ENCODE assay signal across 15 mouse cellular contexts in the genomic region with DNA sequence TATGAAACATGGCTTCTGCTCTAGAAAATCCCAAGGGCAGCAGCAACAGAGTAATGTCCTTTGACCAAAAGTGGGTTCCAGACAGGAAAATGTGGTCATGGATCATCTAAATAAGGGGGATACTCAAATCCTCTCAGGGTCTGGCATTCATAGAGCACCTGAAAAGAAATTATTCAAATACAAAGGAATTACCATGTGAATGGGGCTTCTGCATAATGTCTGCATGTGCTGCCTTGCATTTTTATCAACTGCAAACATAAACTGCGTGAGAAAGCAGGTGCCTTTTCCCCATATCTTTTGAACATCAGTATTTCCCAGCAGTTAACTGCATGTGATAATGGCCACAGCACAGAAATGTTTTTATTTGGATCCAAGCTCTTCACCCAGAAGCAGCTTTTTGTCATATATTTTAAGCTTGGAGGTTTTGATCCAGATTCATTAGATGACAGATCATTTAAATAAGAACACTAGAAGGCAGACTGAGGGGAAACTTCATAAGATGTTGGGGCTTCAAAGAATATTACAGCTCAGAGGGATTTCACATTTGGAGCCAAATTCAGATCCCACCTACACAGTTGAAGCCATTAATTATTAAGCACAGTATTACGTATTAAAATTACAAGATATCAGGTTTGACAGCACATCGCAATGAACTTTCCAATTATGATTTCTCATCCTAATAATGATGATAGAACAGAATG.
A peak's percentile ranks its signal among the peaks of the same experiment; 100 is the strongest.
DNase-seq lines count a peak whose midpoint lies in the region; ATAC-seq lines count a peak whose summit lies in the region.
"Had no signal": no experiment of that assay in that cellular context is flagged by ENCODE, and none has a peak within 500 bp of the region (broad histone marks: within the 10 kb centered on the region; RNA-seq: fewer than 3 reads in every experiment).

No protein-coding gene starts in this region.

- H3K36me3 ChIP-seq in neural tube, embryonic 11.5 days (ENCODE audit: control insufficient read depth, insufficient read depth, low read length) = no peaks in the 10 kb centered on the region
- no peaks in the 10 kb centered on the region for H3K36me3 ChIP-seq in hindbrain, embryonic 13.5 days
- no peaks in the 10 kb centered on the region for H3K36me3 ChIP-seq in midbrain, embryonic 14.5 days (ENCODE audit: control insufficient read depth, insufficient read depth, low read length)
- H3K36me3 ChIP-seq: heart, embryonic 15.5 days; kidney, embryonic 15.5 days had no signal

- ATAC-seq in neural tube, embryonic 11.5 days (ENCODE audit: insufficient read depth, low FRiP score, low TSS enrichment) = peak; percentile 85
- ATAC-seq in hindbrain, embryonic 13.5 days (ENCODE audit: low FRiP score) = peak; percentile 52; the same call in 1 of the 2 replicates
- peak; percentile 67 for ATAC-seq in midbrain, embryonic 14.5 days (ENCODE audit: low FRiP score, low TSS enrichment)
- ATAC-seq: inflammation-experienced regulatory T-cells, adult 6 months had no signal

- H3K9ac ChIP-seq in neural tube, embryonic 11.5 days (ENCODE audit: low read length) = no peak overlapping the region
- no peak overlapping the region for H3K9ac ChIP-seq in hindbrain, embryonic 13.5 days
- H3K9ac ChIP-seq in midbrain, embryonic 14.5 days (replicated peaks; ENCODE audit: low read length) = no peak overlapping the region
- H3K9ac ChIP-seq: heart, embryonic 15.5 days; kidney, embryonic 15.5 days; lung, embryonic 14.5 days had no signal

- no peaks in the 10 kb centered on the region for H3K27me3 ChIP-seq in neural tube, embryonic 11.5 days (ENCODE audit: control insufficient read depth, insufficient read depth, low read length)
- H3K27me3 ChIP-seq in hindbrain, embryonic 13.5 days = no peaks in the 10 kb centered on the region
- H3K27me3 ChIP-seq in midbrain, embryonic 14.5 days (ENCODE audit: control insufficient read depth, insufficient read depth, low read length) = no peaks in the 10 kb centered on the region
- H3K27me3 ChIP-seq: heart, embryonic 15.5 days; kidney, embryonic 15.5 days had no signal

- no peak for DNase-seq in neural tube, embryonic 11.5 days (ENCODE audit: low spot score)
- no peak for DNase-seq in neural tube, embryonic 10.5 days (ENCODE audit: extremely low spot score, low spot score)
- peak; percentile 64 for DNase-seq in midbrain, embryonic 14.5 days
- DNase-seq in testis, postnatal 14 days (ENCODE audit: low spot score) = no peak
- DNase-seq in spleen, postnatal 14 days (ENCODE audit: low spot score in 2 of 2) = no peak
- no peak for DNase-seq in thymus, postnatal 14 days
- DNase-seq in right cerebral cortex, postnatal 36 days (ENCODE audit: low spot score in 2 of 2) = no peak
- DNase-seq: heart, adult 11 months; lung, embryonic 14.5 days; right cerebral cortex, postnatal 14 days; thymus, postnatal 25 days had no signal

- no peaks in the 10 kb centered on the region for H3K4me1 ChIP-seq in neural tube, embryonic 11.5 days (ENCODE audit: control insufficient read depth, insufficient read depth, low read length)
- peaks cover 11% of the 10 kb centered on the region for H3K4me1 ChIP-seq in hindbrain, embryonic 13.5 days (replicated peaks)
- H3K4me1 ChIP-seq in midbrain, embryonic 14.5 days (ENCODE audit: control insufficient read depth, insufficient read depth, low read length) = peaks cover 8% of the 10 kb centered on the region
- H3K4me1 ChIP-seq: heart, embryonic 15.5 days; kidney, embryonic 15.5 days had no signal

- H3K4me3 ChIP-seq in neural tube, embryonic 11.5 days (ENCODE audit: low read depth, low read length) = no peak overlapping the region
- H3K4me3 ChIP-seq in hindbrain, embryonic 13.5 days = no peak overlapping the region
- no peak overlapping the region for H3K4me3 ChIP-seq in midbrain, embryonic 14.5 days (replicated peaks; ENCODE audit: low read depth, low read length)
- H3K4me3 ChIP-seq: heart, embryonic 15.5 days; kidney, embryonic 15.5 days had no signal

- H3K4me2 ChIP-seq in neural tube, embryonic 11.5 days (ENCODE audit: low read depth) = no peak overlapping the region
- no peak overlapping the region for H3K4me2 ChIP-seq in hindbrain, embryonic 13.5 days
- no peak overlapping the region for H3K4me2 ChIP-seq in midbrain, embryonic 14.5 days (ENCODE audit: low read length)
- H3K4me2 ChIP-seq: heart, embryonic 15.5 days; kidney, embryonic 15.5 days; lung, embryonic 14.5 days had no signal

- 69% methylated on average over 3 of the region's 3 CpGs for WGBS in neural tube, embryonic 11.5 days
- WGBS in hindbrain, embryonic 13.5 days = 30% methylated on average over 3 of the region's 3 CpGs
- 24% methylated on average over 3 of the region's 3 CpGs for WGBS in midbrain, embryonic 14.5 days

- H3K9me3 ChIP-seq in neural tube, embryonic 11.5 days (ENCODE audit: control insufficient read depth, low read length) = no peaks in the 10 kb centered on the region
- H3K9me3 ChIP-seq in hindbrain, embryonic 13.5 days = no peaks in the 10 kb centered on the region
- no peaks in the 10 kb centered on the region for H3K9me3 ChIP-seq in midbrain, embryonic 14.5 days (ENCODE audit: control insufficient read depth, low read length)
- H3K9me3 ChIP-seq: heart, embryonic 15.5 days; kidney, embryonic 15.5 days had no signal

- no peak overlapping the region for H3K27ac ChIP-seq in neural tube, embryonic 11.5 days (ENCODE audit: low read depth, low read length)
- peak overlapping the region; percentile 70; the same call in 1 of the 2 replicates for H3K27ac ChIP-seq in hindbrain, embryonic 13.5 days
- H3K27ac ChIP-seq in midbrain, embryonic 14.5 days (replicated peaks; ENCODE audit: low read depth, low read length) = peak overlapping the region; percentile 57
- H3K27ac ChIP-seq: heart, embryonic 15.5 days; kidney, embryonic 15.5 days had no signal
